Mouse (Mus musculus): ENCODE results near the gene Ccdc28b.

Ccdc28b gene

GRCm38 (mm10) chr4:129623681-129624091, at the start of gene Ccdc28b:
Gene Ccdc28b, minus strand, starts transcription at chr4:129623947.
- in situ Hi-C loops (cut with MboI; ENCODE audit: unreplicated experiment in 2 of 2): no loop called here

- in situ Hi-C loops (cut with MboI; ENCODE audit: unreplicated experiment in 2 of 2): loop anchor here in 1 of 2 experiments (10.0 kb wide), 1 partner anchor 412 kb away; no protein-coding TSS in a partner anchor
These were observed 49.2 kb upstream of the Ccdc28b start for GRCm38 (mm10) chr4:129672878-129673449.

- in situ Hi-C loops (cut with MboI; ENCODE audit: unreplicated experiment in 2 of 2): loop anchor here in 1 of 2 experiments (10.0 kb wide), 1 partner anchor 413 kb away; no protein-coding TSS in a partner anchor
These were observed 48.5 kb upstream of the Ccdc28b start, which contains the start of gene Kpna6 for GRCm38 (mm10) chr4:129672083-129672877. Gene Kpna6, minus strand, starts transcription at chr4:129672767.

- in situ Hi-C loops (cut with MboI; ENCODE audit: unreplicated experiment in 2 of 2): loop anchor here in 1 of 2 experiments (10.0 kb wide), 1 partner anchor 413 kb away; no protein-coding TSS in a partner anchor
These were observed 47.8 kb upstream of the Ccdc28b start for GRCm38 (mm10) chr4:129671491-129672082.

- in situ Hi-C loops (cut with MboI; ENCODE audit: unreplicated experiment in 2 of 2): no loop called here
These were observed 38.6 kb upstream of the Ccdc28b start for GRCm38 (mm10) chr4:129662255-129662813.

GRCm38 (mm10) chr4:129661584-129661983, 37.8 kb upstream of the Ccdc28b start:
- in situ Hi-C loops (cut with MboI; ENCODE audit: unreplicated experiment in 2 of 2): no loop called here

GRCm38 (mm10) chr4:129654770-129655169, 31.0 kb upstream of the Ccdc28b start:
- in situ Hi-C loops (cut with MboI; ENCODE audit: unreplicated experiment in 2 of 2): no loop called here

GRCm38 (mm10) chr4:129650359-129650758, 26.6 kb upstream of the Ccdc28b start:
- in situ Hi-C loops (cut with MboI; ENCODE audit: unreplicated experiment in 2 of 2): no loop called here

- in situ Hi-C loops (cut with MboI; ENCODE audit: unreplicated experiment in 2 of 2): no loop called here
These were observed 24.9 kb upstream of the Ccdc28b start for GRCm38 (mm10) chr4:129648656-129649055.

- in situ Hi-C loops (cut with MboI; ENCODE audit: unreplicated experiment in 2 of 2): no loop called here
These were observed 21.5 kb upstream of the Ccdc28b start for GRCm38 (mm10) chr4:129645204-129645603.

- in situ Hi-C loops (cut with MboI; ENCODE audit: unreplicated experiment in 2 of 2): no loop called here
These were observed 18.0 kb upstream of the Ccdc28b start for GRCm38 (mm10) chr4:129641756-129642155.

- in situ Hi-C loops (cut with MboI; ENCODE audit: unreplicated experiment in 2 of 2): no loop called here
These were observed 17.1 kb upstream of the Ccdc28b start, which contains the start of gene Txlna for GRCm38 (mm10) chr4:129640638-129641467. Gene Txlna, minus strand, starts transcription at chr4:129641065.

- in situ Hi-C loops (cut with MboI; ENCODE audit: unreplicated experiment in 2 of 2): no loop called here
These were observed 16.4 kb upstream of the Ccdc28b start for GRCm38 (mm10) chr4:129640101-129640637.

GRCm38 (mm10) chr4:129639221-129639620, 15.5 kb upstream of the Ccdc28b start:
- in situ Hi-C loops (cut with MboI; ENCODE audit: unreplicated experiment in 2 of 2): no loop called here

- in situ Hi-C loops (cut with MboI; ENCODE audit: unreplicated experiment in 2 of 2): no loop called here
These were observed 10.1 kb upstream of the Ccdc28b start for GRCm38 (mm10) chr4:129633852-129634251.

- in situ Hi-C loops (cut with MboI; ENCODE audit: unreplicated experiment in 2 of 2): no loop called here
These were observed 8.1 kb upstream of the Ccdc28b start for GRCm38 (mm10) chr4:129631867-129632266.

- in situ Hi-C loops (cut with MboI; ENCODE audit: unreplicated experiment in 2 of 2): no loop called here
These were observed 7.2 kb upstream of the Ccdc28b start for GRCm38 (mm10) chr4:129630944-129631343.

- in situ Hi-C loops (cut with MboI; ENCODE audit: unreplicated experiment in 2 of 2): no loop called here
These were observed 2.3 kb upstream of the Ccdc28b start for GRCm38 (mm10) chr4:129626035-129626434.

- in situ Hi-C loops (cut with MboI; ENCODE audit: unreplicated experiment in 2 of 2): no loop called here
These were observed 1.7 kb upstream of the Ccdc28b start for GRCm38 (mm10) chr4:129625496-129625895.

- in situ Hi-C loops (cut with MboI; ENCODE audit: unreplicated experiment in 2 of 2): no loop called here
These were observed 1.3 kb upstream of the Ccdc28b start for GRCm38 (mm10) chr4:129625029-129625370.

Data from v-Abl transformed pro-B cells (cell line).